Mouse (Mus musculus) midbrain, embryonic 14.5 days (tissue): ENCODE measurements around the gene Rexo2. TPM values are rescaled to one million over a fixed set of nuclear protein-coding genes. Genes with fewer than 3 reads are reported as not detected.

Experiments
- ATAC-seq: fragments of 200-750 bp; cut with Nextera tagmentation; 2 replicates; pipeline ENCODE4 v1.8.0; 2017; ENCODE audit warnings: moderate number of reproducible peaks, moderate library complexity; ENCODE audit not compliant: low FRiP score, low TSS enrichment
- DNase-seq: peaks from one replicate; pipeline ENCODE4 v3.0.0-alpha.2; 2015
- H3K27ac ChIP-seq: fragments of 300-500 bp; sonication (generic); replicated peaks from 2 replicates; pipeline ENCODE4 v1.5.1; 2014; ENCODE audit warnings: mild to moderate bottlenecking, low read depth, low read length, moderate library complexity
- H3K27me3 ChIP-seq: fragments of 300-500 bp; sonication (generic); 2 replicates; pipeline ENCODE4 v1.6.1; 2014; ENCODE audit warnings: low read length, control low read depth, mixed read lengths; ENCODE audit not compliant: control insufficient read depth, insufficient read depth
- H3K36me3 ChIP-seq: fragments of 300-500 bp; sonication (generic); 2 replicates; pipeline ENCODE4 v1.6.1; 2014; ENCODE audit warnings: low read length, control low read depth; ENCODE audit not compliant: control insufficient read depth, insufficient read depth
- H3K4me1 ChIP-seq: fragments of 300-500 bp; sonication (generic); 2 replicates; pipeline ENCODE4 v1.6.1; 2014; ENCODE audit warnings: mild to moderate bottlenecking, antibody characterized with exemption, low read length, control low read depth; ENCODE audit not compliant: control insufficient read depth, insufficient read depth
- H3K4me2 ChIP-seq: fragments of 300-500 bp; sonication (generic); 2 replicates; pipeline ENCODE4 v1.6.1; 2014; ENCODE audit warnings: mild to moderate bottlenecking, low read length, moderate library complexity
- H3K4me3 ChIP-seq: fragments of 300-500 bp; sonication (generic); replicated peaks from 2 replicates; pipeline ENCODE4 v1.5.1; 2014; ENCODE audit warnings: low read depth, low read length
- H3K9ac ChIP-seq: fragments of 300-500 bp; sonication (generic); replicated peaks from 2 replicates; pipeline ENCODE4 v1.6.1; 2014; ENCODE audit warnings: mild to moderate bottlenecking, low read length, moderate library complexity
- H3K9me3 ChIP-seq: fragments of 300-500 bp; sonication (generic); 2 replicates; pipeline ENCODE4 v1.6.1; 2016; ENCODE audit warnings: low read length, control low read depth, mixed read lengths; ENCODE audit not compliant: control insufficient read depth
- WGBS: fragments of 180-500 bp; shearing (Covaris S2); extraction: QIAGEN DNeasy Blood & Tissue Kit; methylation state at CpG from one replicate; pipeline ENCODE4 v1.1.7; 2014; 5-methylcytosine and 5-hydroxymethylcytosine counted together
- microRNA-seq: library from miRNA; unstranded; fragments of <30 nt; microRNA quantifications from one replicate; pipeline ENCODE4, GENCODE M21; 2016
- polyA plus RNA-seq: library from polyadenylated mRNA; unstranded; fragments of >200 nt; fragmentation: Nextera tagmentation; extraction: Ambion mirVana; gene quantifications from 2 replicates; pipeline ENCODE4 v1.2.1, GENCODE M21; 2014

Gene Rexo2
- polyA plus RNA-seq, 1 experiment from 2014 or later, result 70.9 TPM

GRCm38 (mm10) chr9:48427176-48427575 is 53.2 kb downstream of the Rexo2 start:
- ATAC-seq (no peak), DNase-seq (no peak)
- H3K27ac ChIP-seq, result no peak overlapping the region
- WGBS, result 93% methylated on average over 7 of the region's 7 CpGs
- H3K4me2 ChIP-seq, result no peak overlapping the region
- no peak overlapping the region for H3K9ac ChIP-seq
- no peaks in the 10 kb centered on the region for H3K36me3 ChIP-seq
- no peaks in the 10 kb centered on the region for H3K27me3 ChIP-seq
- no peak overlapping the region for H3K4me3 ChIP-seq
- no peaks in the 10 kb centered on the region for H3K9me3 ChIP-seq
- no peaks in the 10 kb centered on the region for H3K4me1 ChIP-seq

GRCm38 (mm10) chr9:48423256-48423655 is 57.2 kb downstream of the Rexo2 start:
- WGBS, result 32% methylated on average over 1 of the region's 1 CpGs
- Histone ChIP-seq H3K4me2 (no peak overlapping the region), H3K36me3 (no peaks in the 10 kb centered on the region), H3K27ac (no peak overlapping the region), H3K27me3 (no peaks in the 10 kb centered on the region), H3K9ac (no peak overlapping the region), H3K4me1 (no peaks in the 10 kb centered on the region), H3K9me3 (no peaks in the 10 kb centered on the region), H3K4me3 (no peak overlapping the region)
- DNase-seq (no peak), ATAC-seq (no peak)

- DNase-seq (no peak), ATAC-seq (no peak)
- H3K4me1 ChIP-seq, result no peaks in the 10 kb centered on the region
- no peaks in the 10 kb centered on the region for H3K27me3 ChIP-seq
- no peaks in the 10 kb centered on the region for H3K36me3 ChIP-seq
- no peak overlapping the region for H3K4me3 ChIP-seq
- H3K4me2 ChIP-seq, result no peak overlapping the region
- H3K9ac ChIP-seq, result no peak overlapping the region
- WGBS, result 87% methylated on average over 8 of the region's 8 CpGs
- no peaks in the 10 kb centered on the region for H3K9me3 ChIP-seq
- no peak overlapping the region for H3K27ac ChIP-seq
These were observed 58.0 kb downstream of the Rexo2 start for GRCm38 (mm10) chr9:48422382-48422781.

- ATAC-seq (no peak), DNase-seq (no peak)
- no peaks in the 10 kb centered on the region for H3K36me3 ChIP-seq
- no peaks in the 10 kb centered on the region for H3K4me1 ChIP-seq
- WGBS, result 89% methylated on average over 2 of the region's 2 CpGs
- no peak overlapping the region for H3K4me3 ChIP-seq
- no peaks in the 10 kb centered on the region for H3K9me3 ChIP-seq
- no peak overlapping the region for H3K4me2 ChIP-seq
- no peak overlapping the region for H3K9ac ChIP-seq
- H3K27me3 ChIP-seq, result no peaks in the 10 kb centered on the region
- no peak overlapping the region for H3K27ac ChIP-seq
These were observed 58.9 kb downstream of the Rexo2 start for GRCm38 (mm10) chr9:48421561-48421960.

GRCm38 (mm10) chr9:48421029-48421428 is 59.4 kb downstream of the Rexo2 start:
- no peaks in the 10 kb centered on the region for H3K36me3 ChIP-seq
- H3K4me1 ChIP-seq, result no peaks in the 10 kb centered on the region
- H3K9ac ChIP-seq, result no peak overlapping the region
- ATAC-seq (no peak), DNase-seq (no peak)
- no peak overlapping the region for H3K4me3 ChIP-seq
- H3K9me3 ChIP-seq, result no peaks in the 10 kb centered on the region
- 82% methylated on average over 2 of the region's 2 CpGs for WGBS
- no peaks in the 10 kb centered on the region for H3K27me3 ChIP-seq
- H3K27ac ChIP-seq, result no peak overlapping the region
- no peak overlapping the region for H3K4me2 ChIP-seq

- no peak overlapping the region for H3K27ac ChIP-seq
- 82% methylated on average over 7 of the region's 7 CpGs for WGBS
- H3K4me3 ChIP-seq, result no peak overlapping the region
- no peaks in the 10 kb centered on the region for H3K4me1 ChIP-seq
- ATAC-seq (no peak), DNase-seq (no peak)
- no peaks in the 10 kb centered on the region for H3K36me3 ChIP-seq
- no peak overlapping the region for H3K4me2 ChIP-seq
- H3K9ac ChIP-seq, result no peak overlapping the region
- no peaks in the 10 kb centered on the region for H3K27me3 ChIP-seq
- no peaks in the 10 kb centered on the region for H3K9me3 ChIP-seq
These were observed 60.0 kb downstream of the Rexo2 start for GRCm38 (mm10) chr9:48420437-48420836.

- Histone ChIP-seq H3K36me3 (no peaks in the 10 kb centered on the region), H3K4me2 (no peak overlapping the region), H3K9ac (no peak overlapping the region)
These were observed 61.6 kb downstream of the Rexo2 start for GRCm38 (mm10) chr9:48418829-48419228.

More at GRCm38 (mm10) chr9:48418829-48419228, 61.6 kb downstream of the Rexo2 start:
- Histone ChIP-seq H3K27ac (no peak overlapping the region), H3K4me1 (no peaks in the 10 kb centered on the region), H3K4me3 (no peak overlapping the region), H3K27me3 (no peaks in the 10 kb centered on the region), H3K9me3 (no peaks in the 10 kb centered on the region)
- DNase-seq (no peak), ATAC-seq (no peak)
- 70% methylated on average over 8 of the region's 8 CpGs for WGBS

Small RNAs within 50 kb of the gene (microRNA-seq; reads per million reads assigned to microRNA genes)
- gene Gm23653, result not detected

Other genes starting within 250 kb of the Rexo2 start
- gene Nxpe2, start 127.2 kb downstream of the Rexo2 start, polyA plus RNA-seq, result 0.34 and 0.58 TPM in 2 replicates
- gene Rbm7, start 14.7 kb upstream of the Rexo2 start, polyA plus RNA-seq, result 75.9 and 90.7 TPM in 2 replicates
- gene Gm5617, start 14.8 kb upstream of the Rexo2 start, polyA plus RNA-seq, result 28.4 and 28.5 TPM in 2 replicates
- 0.99 and 1.0 TPM in 2 replicates for gene Nnmt, start 124.5 kb upstream of the Rexo2 start, polyA plus RNA-seq